Mouse (Mus musculus) CD4-positive, CD25-positive, alpha-beta regulatory T cell, adult 2 months (primary cell): ENCODE data around the gene Lkaaear1.

Experiments
- DNase-seq: peaks from one replicate; pipeline ENCODE4 v3.0.0-alpha.2; 2012; ENCODE audit warnings: low read depth, low spot score

Lkaaear1 gene

DNA sequence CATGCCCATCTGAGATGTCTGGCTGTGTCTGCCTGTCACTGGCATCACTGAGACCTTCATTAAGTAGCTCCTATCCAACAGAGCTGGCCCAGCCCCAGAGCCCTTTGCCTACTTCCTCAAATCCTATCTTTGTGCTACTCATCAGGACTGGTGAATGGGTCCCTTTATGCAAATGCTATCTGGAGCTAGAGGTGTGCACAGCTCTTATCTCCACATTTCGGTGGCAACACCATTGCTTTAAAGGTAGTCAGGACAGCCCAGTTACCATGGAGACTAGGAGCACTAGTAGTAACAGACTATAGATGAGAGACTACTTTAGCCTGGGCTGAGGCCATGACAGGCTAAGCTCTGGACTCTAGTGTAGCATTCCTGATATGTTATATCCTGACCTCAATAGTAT, 13.5 kb downstream of the Lkaaear1 start:
- no peak for DNase-seq

DNA sequence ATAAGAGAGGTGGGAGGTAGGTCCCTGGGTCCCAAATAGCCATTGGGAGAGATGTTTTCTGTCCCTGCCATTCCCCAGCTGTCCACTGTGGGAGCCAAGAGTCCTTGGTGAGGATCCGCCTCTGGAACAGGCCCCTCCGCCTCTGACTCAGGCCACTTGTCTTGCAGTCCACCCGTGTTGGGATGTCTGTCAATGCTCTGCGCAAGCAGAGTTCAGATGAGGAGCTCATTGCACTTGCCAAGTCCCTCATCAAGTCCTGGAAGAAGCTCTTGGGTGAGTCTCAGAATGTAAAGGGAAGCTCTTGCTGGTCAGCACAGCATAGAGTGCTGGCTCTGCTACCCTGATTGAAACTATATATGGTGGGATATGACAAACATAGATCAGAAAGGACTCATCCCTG, 14.9 kb downstream of the Lkaaear1 start:
- DNase-seq, result no peak

DNA sequence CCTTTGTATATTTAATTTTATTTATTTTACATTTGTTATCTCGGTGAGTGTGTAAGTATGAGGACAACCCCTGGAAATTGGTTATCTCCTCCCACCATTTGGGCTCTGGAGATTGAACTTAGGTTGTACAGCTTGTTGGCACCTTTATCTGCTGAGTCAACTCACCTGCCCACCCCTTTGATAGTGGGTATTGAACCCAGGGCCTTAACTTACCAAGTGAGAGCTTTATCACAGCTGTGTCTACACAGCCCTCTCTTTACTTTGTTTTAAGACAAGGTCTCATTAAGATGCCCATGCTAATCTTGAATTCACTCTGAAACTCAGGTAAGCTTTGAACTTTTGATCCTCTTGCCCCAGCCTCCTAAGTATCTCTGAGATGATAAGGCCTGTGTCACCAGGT, 16.3 kb downstream of the Lkaaear1 start:
- no peak for DNase-seq

DNA sequence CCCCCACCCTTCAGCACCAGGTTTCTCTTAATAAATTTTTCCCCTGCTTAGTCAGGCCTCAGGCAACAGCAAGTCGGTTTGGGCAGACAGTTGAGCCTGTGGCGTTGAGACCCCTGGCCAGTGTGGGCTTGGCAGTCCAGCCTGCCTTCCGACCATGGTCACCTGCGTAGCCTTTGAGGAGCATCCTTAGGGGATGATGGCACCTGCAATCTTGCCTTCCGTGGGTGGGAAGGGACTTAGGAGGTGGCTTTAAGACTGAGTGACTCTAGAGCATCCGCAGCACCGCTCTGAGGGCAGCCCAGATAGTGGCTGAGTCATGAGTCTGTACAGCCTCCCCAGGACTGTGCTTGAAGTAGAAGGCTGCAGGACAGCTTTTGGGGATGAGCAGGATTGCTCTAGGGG, 17.5 kb downstream of the Lkaaear1 start:
- DNase-seq, result peak; percentile 54

DNA sequence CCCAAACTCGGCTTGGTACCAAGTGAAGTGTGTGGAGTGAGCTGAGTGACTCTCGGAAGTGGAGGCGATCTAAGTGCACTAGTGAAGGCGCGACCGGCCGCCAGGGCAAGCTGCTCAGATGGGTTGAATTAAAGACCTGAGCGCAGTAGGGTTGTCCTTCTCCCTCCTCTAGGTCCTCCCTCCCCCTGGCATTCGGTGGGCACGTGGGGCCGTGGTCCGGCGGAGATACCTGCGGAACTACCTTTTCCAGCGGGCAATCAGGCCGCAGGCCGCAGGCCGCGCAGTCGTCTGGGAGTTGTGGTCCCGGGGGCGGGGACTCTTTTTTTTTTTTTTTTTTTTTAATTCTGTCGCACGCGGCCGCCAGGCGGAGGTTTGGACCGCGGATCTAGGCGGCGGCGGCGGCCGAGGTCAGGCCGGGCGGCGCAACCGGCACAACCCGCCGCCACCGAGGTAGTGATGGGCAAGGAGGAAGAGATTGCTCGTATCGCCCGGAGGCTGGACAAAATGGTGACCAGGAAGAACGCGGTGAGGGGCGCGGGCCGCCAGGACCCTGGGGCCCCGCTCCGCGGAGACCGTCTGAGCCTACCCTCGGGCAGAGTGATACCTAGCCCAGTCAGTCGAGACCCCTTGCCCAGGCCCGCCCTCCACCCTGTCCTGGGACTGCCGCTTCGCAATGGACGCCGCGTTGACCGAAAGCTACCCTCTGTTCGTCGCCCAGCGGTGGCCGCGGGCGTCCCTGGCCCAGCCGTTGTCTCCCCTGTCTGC, 18.1 kb downstream of the Lkaaear1 start, which contains the start of gene Tcea2:
Tcea2 (plus strand) TSS at position 360 of the 765 bp plus-strand sequence.
- DNase-seq, result peak; percentile 75

DNA sequence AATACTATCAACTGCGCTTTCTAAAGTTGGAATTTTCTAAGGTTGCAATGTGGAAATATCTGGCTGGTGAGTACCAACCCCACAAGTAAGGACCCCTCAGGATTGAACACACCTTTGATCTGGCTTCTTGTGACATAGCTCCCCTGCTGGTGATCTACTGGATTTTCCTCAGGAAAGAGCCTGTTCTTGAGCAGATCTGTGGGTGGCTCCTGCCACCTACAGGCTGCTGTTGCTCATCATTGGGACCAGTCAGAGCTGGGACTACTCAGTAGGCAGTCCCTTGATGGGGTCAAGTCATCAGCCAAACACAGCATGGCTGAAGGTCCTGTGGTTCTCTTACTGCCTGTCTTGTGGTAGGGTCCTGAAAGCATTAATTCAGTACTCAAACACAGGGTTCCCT, 19.5 kb downstream of the Lkaaear1 start:
- peak; percentile 87 for DNase-seq

DNA sequence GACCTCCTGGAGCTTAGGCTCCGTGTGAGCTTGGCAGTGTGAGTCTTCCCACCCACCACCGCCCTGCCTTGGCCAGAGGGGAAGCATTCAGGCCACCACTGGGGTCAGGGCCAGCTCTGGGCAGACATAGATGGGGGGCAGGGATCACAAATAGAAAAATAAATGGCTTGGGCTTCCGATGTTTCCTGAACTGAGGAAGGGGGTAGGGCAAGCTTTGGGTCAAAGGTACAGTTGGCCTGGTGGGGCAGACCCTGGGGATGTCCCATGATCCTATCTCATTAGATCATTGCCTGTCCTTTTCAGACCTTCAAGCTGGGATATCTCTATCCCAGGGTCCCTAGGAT, 20.5 kb downstream of the Lkaaear1 start:
- no peak for DNase-seq

DNA sequence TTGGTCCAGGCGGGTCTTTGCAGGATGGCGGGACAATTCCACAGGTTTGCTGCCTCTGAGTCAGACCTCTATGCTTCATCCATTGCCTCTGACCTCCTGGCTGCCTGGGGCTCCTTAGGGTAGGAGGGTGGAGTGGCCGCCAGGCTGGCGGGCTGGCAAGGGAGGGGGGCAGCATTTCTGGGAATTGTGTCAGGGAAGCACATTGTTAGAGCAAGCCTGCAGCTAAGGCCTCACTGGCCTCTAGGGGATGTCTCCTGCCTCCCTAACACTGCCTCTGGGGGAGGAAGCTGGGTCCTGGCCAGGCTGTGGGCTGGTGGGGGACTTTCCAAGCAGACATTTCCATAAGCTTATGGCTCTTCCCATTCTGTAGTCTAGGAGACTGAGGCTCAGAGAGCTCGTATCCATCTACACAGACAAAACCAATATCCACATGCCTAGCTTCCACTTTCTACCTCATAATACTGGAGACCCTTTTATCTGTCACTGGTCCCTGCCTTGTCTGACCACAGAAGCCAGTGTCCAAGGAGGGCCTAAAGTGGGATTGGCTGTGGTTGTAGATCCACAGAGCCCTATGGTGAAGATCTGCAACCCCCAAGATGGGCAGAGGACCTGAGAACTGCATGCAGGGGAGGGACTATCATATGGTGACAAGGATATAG, 21.0 kb downstream of the Lkaaear1 start:
- DNase-seq, result no peak

DNA sequence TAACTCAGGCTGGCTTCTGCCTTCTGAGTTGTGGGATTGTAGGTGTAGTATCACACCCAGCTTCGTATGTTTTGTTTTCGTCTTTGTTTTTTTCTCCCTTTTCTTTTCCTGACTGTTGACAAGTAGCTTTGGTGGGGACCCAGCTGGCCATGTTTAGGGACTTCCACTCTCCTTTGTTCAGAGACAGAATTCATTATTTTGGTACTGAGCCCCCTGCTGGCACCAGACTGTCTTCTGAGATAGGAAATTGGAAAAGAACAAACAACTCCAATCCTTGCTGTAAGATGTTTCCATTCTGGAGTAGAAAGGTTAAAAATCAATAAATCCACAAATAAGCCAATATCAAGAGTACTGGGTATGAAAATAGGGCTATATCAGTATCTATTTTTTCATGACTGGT, 21.8 kb downstream of the Lkaaear1 start:
- DNase-seq, result no peak

DNA sequence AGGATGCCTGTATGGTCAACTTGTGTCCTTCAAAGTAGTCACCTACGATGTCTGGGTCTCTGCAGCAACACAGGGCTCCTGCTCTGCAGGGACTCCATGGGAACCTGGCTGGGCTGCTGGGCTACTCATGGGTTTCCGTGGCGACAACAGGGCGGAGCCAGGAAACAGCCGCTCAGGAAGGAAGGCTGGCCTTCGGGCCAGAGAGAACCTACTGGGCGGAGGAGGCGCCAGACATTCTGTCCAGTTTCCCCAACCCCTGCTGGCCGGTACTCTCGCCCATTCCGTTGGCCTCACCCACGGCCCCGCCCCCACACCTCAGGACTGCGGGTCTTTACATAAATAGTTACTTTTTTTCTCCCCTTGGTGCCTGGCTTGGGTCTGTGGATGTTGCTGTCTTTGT, 22.8 kb downstream of the Lkaaear1 start:
- DNase-seq, result no peak

DNA sequence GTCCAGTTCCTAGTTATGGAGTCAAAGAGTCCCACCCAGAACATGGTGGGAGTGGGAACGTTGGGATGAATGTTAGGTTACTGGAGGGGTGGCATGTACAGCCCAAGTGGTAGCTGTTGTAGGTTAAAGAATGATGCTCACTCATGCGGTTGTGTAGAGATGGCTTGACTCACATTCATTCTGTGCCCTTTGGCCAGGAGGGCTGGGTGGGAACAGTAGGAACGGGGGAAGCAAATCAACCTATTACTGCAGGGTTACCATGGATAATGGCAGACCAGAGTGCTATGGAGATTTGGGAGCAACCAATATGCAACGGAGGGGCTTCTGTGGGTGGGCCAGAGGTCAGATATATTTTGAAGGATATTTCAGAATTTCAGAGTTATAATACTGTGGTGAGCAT, 23.3 kb downstream of the Lkaaear1 start:
- no peak for DNase-seq

DNA sequence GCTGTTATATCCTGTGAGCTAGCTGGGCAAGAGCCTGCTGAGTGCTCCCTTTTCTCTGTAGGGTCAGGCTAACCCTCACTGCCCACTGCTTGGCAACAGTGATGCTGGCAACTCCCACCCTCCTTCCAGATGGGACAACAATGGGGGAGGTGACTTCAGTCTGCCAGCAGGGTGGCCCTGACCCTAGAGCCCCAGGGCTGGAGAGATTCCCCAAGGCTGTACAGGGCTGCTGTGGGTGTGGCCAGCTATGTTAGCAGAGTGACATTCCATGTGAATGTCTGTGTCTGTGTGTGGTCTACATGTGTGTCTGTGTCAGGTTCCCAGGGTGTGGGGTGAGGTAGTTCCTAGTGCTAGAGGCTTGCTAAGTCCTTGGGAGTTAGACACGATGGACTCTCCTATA, 24.7 kb downstream of the Lkaaear1 start:
- no peak for DNase-seq

DNA sequence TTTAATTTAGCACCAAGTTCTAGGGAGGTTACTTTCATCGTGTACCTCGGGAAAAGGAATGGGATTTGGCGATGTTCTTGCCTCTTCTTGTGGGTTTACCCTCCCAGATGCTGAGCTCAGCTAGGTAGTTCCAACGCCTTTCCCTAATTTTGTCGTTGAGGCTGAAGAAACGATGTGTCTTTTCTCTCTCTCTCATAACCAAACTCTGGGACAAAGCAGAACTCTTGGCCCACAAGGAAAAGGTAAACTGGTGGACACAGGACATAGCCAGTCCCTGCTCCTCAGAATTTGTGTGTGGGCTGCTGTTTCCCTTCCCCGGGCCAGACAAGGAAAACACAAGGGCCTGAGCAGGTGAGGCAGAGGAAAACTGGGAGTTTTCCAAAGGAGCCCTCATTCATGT, 26.3 kb downstream of the Lkaaear1 start:
- DNase-seq, result no peak

DNA sequence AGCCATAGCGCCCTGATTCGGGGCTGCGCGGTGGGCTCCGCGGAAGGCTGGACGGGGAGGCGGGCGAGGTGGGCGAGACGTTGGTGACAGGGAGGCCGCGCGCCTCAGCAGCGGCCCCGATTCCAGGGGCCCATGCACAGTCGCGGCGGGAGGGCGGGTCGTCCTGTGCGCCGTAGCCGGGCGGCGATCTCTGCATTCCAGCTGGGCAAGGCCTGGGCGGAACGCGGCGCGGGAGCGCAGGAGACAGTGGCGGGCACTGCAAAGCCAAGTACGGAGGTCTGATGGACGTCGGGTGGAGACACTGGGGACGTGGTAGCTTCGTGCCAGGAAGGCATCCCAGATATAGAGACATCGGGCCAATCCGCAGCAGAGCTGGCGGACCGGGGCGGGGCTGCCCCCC, 26.9 kb downstream of the Lkaaear1 start, which contains the start of gene Sox18:
Sox18 (minus strand) TSS at position 315 of the 400 bp plus-strand sequence.
- no peak for DNase-seq

DNA sequence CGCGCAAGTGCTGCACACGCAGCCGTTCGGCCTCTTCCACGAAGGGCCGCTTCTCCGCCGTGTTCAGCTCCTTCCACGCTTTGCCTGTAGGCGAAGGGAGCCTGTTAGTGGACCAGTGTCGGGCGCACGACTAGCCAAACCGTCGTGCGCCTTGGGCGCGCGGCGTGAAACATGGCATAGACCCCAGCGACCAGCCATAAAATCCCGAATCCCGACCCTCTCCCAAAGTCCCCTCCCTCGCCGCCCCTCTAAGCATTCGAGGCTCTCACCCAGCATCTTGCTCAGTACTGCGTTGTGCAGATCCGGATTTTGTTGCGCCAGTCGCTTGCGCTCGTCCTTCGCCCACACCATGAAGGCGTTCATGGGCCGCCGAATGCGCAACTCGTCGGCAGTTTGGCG, 27.3 kb downstream of the Lkaaear1 start:
- DNase-seq, result no peak

DNA sequence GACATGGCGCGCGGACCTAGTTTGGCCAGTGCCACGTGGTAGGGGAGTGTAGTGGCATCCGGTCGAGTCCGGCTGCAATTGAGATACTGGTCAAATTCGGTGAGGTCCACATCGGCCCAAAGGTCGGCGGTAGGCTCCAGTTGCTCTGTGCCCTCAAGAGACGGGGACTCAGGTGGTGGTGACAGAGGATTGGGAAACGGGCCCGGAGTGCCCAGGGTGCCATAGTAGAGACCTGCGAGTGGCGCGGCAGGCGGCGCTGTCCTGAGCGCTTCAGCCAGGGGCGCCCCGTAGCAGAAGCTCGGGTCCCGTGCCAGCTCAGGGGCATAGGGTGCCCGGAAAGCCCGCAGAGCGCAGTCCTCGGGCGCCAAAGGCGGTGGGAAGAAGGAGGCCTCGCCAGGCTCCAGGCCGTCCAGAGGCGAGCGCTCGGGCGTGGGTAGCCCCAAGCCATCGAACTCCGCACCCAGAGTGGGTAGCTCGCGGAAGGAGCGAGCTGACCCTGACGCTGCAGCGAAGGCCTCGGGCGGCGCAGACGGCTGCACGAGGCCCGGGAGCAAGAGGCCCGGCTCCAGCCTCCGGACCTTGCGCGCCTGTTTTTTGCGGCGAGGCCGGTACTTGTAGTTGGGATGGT, 27.8 kb downstream of the Lkaaear1 start:
- no peak for DNase-seq

DNA sequence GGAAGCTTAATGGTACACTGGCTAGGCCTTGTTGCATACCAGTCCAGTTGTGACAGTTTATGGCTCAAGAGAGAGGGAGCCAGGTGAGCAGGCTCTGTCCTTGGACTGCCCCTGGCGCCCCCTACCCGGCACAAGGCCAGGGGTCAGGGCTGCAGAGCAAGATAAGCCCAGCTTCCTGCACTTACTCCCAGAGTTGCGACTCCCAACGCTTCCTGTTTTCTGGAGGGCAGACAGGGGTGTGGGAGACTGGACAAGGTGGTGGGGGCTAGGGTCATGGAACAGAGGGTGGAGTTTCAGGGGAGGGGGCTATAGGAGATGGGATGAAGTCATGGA, 35.0 kb downstream of the Lkaaear1 start:
- DNase-seq, result no peak

DNA sequence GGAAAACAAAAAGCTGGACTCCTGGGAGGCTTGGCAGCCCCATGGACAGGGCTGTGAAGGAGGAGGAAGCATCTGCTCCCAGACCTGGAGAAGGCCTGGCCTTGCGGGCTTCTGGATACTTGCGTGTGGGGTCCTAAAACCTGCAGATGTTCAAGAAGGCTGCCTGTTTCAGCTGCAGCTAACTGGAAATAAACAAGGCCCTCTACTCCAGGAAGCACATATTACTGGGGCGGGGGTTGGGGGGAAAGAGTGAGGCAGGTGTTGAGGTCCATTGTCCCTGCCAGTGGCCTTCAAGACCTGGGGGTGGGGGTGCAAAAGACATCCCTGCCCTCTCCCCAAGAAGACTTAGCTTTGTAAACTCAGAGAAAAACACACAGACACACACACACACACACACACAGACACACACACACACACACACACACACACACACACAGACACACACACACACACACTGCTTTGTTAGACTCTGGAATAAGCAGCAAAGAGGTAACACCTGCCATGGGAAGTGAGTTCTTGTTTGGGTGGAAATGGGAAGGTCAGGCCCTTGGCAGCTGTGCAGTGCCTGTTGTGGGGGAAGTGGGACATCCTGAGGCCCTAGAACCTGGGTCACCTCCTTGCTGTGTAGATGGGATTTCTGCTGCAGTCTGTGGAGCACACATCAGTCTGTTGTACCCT, 35.5 kb downstream of the Lkaaear1 start:
- no peak for DNase-seq

DNA sequence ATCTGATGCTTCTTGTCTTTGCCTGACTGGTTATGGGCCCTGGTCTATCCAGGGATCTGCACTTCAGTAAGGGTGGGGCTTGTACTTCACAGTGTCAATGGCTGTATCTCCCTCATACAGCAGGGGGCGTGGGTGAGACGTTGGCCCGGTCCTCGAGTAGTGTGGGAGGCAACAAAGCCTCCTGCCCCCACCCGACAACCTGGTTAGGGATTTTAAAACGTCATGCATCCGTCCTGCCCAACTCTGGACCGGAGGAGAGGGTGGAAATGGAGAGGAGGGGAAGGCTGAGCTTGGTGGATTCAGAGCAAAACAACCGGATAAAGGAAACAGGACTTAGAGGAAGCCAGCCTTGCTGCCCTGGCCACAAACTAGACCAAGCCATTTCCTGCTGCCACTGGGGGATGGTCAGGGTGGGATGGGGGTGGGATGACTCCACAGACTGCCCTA, 38.6 kb downstream of the Lkaaear1 start:
- peak; percentile 90 for DNase-seq

DNA sequence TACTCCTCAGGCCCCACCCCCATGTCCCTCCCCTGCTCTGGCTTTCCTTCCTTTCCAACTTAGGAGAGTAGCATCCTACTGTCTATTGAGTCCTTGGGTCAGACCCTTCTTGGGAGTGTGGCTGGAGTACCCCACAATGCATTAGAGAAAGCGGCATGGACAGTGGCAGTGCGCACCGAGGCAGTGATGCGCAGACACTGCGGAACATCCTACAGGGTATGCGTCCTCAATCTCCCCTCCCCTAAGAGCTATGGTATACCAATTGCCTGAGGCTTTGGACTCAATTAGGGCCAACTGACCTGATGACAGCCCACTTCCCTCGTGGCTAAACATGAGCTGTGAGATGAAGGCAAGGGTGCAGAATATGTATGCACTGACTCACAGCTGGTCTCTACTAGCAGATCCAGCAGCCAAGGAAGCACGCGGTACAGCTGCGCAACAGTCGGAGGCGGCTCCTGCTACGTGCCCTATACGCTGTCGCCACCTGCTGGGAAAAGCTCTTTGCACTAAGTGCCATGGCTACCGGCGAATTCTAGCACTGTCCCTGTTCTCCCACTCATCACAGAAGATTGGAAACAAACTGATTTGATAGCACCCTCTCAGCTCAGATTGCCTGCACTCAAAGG, 39.2 kb downstream of the Lkaaear1 start:
- DNase-seq, result peak; percentile 73

DNA sequence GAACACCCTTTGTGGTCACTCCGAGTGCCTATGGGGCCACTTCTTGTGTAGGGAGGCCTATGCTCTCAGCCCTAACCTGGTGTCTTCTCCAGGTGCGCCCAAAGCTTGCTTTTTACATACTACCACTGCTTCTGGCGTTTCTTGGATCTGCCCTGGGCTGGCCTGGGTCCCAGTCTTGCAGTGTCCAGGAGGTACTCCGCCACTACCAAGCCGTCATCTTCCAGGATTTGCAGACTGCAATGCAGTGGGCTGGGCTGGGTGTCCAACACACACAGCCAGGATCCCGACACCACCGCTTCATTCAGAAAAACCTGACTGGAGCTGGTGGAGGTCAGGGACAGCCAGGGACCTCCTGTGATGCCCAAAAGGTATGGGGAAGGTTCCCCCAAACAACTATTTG, 39.7 kb downstream of the Lkaaear1 start:
- DNase-seq, result no peak

DNA sequence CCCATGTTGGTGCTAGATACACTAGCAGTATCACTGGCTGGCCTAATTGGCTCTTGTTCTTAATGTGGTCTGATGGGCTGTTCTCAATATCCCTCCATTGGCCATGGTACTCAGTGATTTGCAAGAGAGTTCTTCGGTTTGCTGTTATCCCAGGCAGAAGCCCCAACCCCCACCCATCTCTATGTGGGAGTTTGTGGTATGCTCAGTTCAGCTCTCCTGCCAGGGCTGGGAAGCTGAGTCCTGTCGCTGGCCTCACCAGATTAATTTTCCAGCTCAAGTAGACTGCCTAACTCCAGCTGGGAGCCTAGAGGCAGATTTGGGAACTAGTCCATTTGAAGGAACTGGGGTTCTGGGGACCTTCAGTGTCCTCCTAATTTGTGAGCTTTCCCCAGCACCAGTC, 40.8 kb downstream of the Lkaaear1 start:
- DNase-seq, result no peak
